Mouse (Mus musculus) lung, postnatal 0 days (tissue): ENCODE results near the gene Tox4.

ENCODE experiments used
- CTCF ChIP-seq: IDR thresholded peaks from 2 replicates; pipeline ENCODE4 v1.5.1; 2016; ENCODE audit warnings: antibody characterized with exemption, mild to moderate bottlenecking
- EP300 ChIP-seq: IDR thresholded peaks from 2 replicates; pipeline ENCODE4 v1.6.1; 2016; ENCODE audit warnings: antibody characterized with exemption, mild to moderate bottlenecking, control low read depth

- no peak for TF ChIP-seq CTCF
- no peak for TF ChIP-seq EP300
These were observed 40.4 kb downstream of the Tox4 start for GRCm38 (mm10) chr14:52319361-52319760.
